Mouse (Mus musculus): ENCODE data around the gene Rab3il1. TPM values are rescaled to one million over a fixed set of nuclear protein-coding genes. Genes with fewer than 3 reads are reported as not detected.

Gene Rab3il1
- polyA plus RNA-seq, 1 experiment, result 13.6 TPM

DNA sequence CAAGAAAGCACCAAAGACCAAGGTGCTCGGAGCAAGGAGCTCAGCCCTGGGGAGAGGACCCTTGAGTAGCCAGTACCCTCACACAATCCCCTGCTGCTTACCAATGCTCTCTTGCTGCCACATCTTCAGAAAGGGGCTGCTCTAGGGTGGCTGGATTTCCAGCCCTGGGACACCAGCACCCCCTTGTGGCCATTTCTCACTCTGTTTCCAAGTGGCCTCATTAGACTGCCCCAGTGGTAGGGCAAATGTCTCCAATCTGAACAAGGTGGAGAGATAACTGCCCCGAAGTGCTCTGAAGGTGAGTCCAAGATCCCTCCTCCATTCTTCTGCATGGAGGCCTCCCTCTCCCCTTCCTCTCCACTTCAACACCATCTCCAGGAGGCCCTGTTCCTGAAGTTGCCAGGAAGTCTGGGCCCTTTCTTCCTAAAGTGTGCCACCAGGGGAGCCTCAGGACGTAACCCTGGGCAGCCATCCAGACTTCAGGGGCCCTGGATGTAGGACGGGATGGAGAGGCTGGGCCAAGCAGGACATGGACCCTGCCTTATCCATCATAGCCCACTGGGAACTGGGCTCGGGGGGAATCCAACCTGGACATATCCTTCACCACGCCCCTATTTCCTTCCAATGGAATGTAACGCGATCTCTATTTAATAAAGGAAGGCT, 33.4 kb downstream of the Rab3il1 start:
- Histone ChIP-seq H3K4me3 (ENCODE audit: insufficient read depth, low read length) (no peak overlapping the region), H3K27ac (ENCODE audit: insufficient read depth, low read length) (no peak overlapping the region), H3K4me1 (ENCODE audit: control insufficient read depth, insufficient read depth, low read length) (no peaks in the 10 kb centered on the region)
- TF ChIP-seq CTCF (IDR thresholded peaks at IDR 0.05; ENCODE audit: extremely low read depth, insufficient read depth, low read length) (peak; percentile 81), POLR2A (IDR thresholded peaks at IDR 0.05; ENCODE audit: extremely low read depth, insufficient read depth, low read length) (no peak)

DNA sequence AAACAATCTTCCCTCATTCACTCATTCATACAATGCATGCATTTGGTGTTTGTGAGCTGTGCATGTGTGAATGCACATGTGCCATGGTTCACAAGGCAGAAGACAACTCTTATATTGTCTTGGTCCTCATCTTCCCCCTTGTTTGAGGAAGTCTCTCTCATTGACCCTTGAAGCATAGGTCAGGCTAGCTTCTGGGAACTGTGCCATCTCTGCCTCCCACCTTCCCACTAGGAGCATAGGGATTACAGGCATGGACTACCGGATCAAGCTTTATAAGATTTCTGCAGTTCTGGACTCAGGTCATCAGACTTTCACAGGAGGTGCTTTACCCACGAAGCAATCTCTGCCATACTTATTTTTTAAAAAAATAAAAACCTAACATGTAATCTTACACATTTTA, 36.1 kb downstream of the Rab3il1 start:
- Histone ChIP-seq H3K4me3 (ENCODE audit: insufficient read depth, low read length) (no peak overlapping the region), H3K27ac (ENCODE audit: insufficient read depth, low read length) (no peak overlapping the region), H3K4me1 (ENCODE audit: control insufficient read depth, insufficient read depth, low read length) (no peaks in the 10 kb centered on the region)
- TF ChIP-seq CTCF (IDR thresholded peaks at IDR 0.05; ENCODE audit: extremely low read depth, insufficient read depth, low read length), result no peak
- TF ChIP-seq POLR2A (IDR thresholded peaks at IDR 0.05; ENCODE audit: extremely low read depth, insufficient read depth, low read length), result no peak

DNA sequence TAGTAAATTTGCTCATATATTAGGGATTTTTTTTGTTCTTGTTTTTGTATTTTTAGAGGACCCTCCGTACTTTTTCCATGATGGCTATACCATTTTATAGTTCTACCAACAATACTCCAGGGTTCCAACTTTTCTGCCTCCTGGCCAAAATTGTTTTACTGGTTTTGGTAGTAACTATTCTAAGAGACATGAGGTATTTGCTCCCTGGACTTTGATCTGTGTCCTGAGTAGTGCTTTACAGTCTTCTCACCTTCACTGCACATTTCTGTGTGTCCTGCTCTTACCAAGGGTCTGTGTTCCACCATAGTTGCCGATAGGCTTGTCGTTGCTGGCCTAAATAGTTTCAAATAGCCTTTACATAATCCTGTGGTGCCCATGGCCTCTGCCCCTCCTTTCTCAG, 36.9 kb downstream of the Rab3il1 start:
- no peak overlapping the region for H3K27ac ChIP-seq (ENCODE audit: insufficient read depth, low read length)
- no peak overlapping the region for H3K4me3 ChIP-seq (ENCODE audit: insufficient read depth, low read length)
- H3K4me1 ChIP-seq (ENCODE audit: control insufficient read depth, insufficient read depth, low read length), result peaks cover 2% of the 10 kb centered on the region; the same call in 1 of the 2 replicates
- TF ChIP-seq POLR2A (IDR thresholded peaks at IDR 0.05; ENCODE audit: extremely low read depth, insufficient read depth, low read length) (no peak), CTCF (IDR thresholded peaks at IDR 0.05; ENCODE audit: extremely low read depth, insufficient read depth, low read length) (no peak)

DNA sequence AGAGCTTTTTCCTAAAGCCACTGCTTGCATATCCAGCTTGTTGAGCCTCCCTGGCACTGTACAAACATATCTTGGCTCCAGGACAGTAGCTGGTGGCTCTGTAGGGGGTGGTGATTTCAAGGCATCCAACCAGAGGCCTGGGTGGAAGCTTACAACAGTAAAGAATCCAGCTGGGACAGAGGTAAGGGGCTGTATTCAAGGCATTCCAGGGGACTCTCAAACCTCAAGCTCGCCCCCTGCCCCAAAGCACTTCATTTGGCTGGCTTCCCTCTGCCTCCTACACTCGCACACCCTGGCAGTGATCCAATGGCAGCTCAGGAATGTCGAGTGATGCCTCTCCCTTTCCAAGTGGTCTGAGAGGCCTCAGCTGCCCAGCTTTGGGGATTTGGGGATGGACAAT, 37.4 kb downstream of the Rab3il1 start:
- Histone ChIP-seq H3K4me1 (ENCODE audit: control insufficient read depth, insufficient read depth, low read length) (peaks cover 2% of the 10 kb centered on the region; the same call in 1 of the 2 replicates), H3K27ac (ENCODE audit: insufficient read depth, low read length) (no peak overlapping the region), H3K4me3 (ENCODE audit: insufficient read depth, low read length) (no peak overlapping the region)
- TF ChIP-seq CTCF (IDR thresholded peaks at IDR 0.05; ENCODE audit: extremely low read depth, insufficient read depth, low read length) (no peak), POLR2A (IDR thresholded peaks at IDR 0.05; ENCODE audit: extremely low read depth, insufficient read depth, low read length) (no peak)

DNA sequence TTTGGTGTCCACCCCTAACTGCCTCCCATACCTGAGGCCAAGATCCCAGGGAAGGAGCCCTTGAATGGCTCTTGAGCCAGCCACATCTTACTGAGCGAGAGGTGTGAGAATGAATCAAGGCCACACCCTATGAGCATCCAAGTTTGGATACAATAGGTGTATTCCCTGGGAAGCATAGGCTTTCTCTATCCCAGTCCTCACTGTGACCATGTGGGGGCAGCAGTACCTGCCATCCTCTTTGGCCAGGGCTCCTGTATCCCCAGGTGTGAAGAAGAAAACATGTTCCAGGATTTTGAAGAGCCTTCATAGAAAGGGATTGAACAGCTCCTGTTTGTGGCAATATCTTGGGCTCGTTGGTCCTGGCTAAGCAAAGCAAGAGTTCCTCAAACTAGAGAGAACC, 38.1 kb downstream of the Rab3il1 start:
- H3K4me1 ChIP-seq (ENCODE audit: control insufficient read depth, insufficient read depth, low read length), result peaks cover 2% of the 10 kb centered on the region; the same call in 1 of the 2 replicates
- no peak overlapping the region for H3K27ac ChIP-seq (ENCODE audit: insufficient read depth, low read length)
- no peak overlapping the region for H3K4me3 ChIP-seq (ENCODE audit: insufficient read depth, low read length)
- TF ChIP-seq POLR2A (IDR thresholded peaks at IDR 0.05; ENCODE audit: extremely low read depth, insufficient read depth, low read length) (no peak), CTCF (IDR thresholded peaks at IDR 0.05; ENCODE audit: extremely low read depth, insufficient read depth, low read length) (0 out of 2 replicates have a peak, but pooled peaks have one; percentile 10)

DNA sequence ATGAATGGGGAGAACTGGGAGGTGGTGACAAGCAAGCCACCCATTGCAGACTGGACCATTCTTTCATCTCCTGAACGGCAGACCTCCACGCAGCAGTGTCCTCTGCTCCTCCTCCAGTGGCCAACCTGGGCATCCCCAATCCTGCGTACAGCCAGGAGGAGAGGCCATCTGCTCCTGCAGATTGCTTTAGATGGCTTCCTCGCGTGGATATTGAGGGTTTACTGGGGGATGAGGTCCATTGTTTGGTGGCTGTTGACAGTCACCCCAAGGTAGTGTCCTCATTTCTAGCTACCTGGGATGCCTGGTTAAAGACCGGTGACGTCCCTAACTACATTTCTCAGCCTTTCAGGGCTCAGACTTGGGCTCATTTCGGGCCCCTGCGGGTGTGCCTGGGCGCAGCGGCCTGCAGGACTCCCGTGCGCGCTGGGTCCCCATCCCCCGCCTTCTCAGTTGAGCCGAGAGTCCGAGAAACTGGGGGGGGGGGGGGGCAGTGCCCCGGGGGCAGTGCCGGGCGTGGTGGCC, 39.5 kb downstream of the Rab3il1 start:
- Histone ChIP-seq H3K4me1 (ENCODE audit: control insufficient read depth, insufficient read depth, low read length) (peaks cover 2% of the 10 kb centered on the region; the same call in 1 of the 2 replicates), H3K27ac (ENCODE audit: insufficient read depth, low read length) (no peak overlapping the region), H3K4me3 (ENCODE audit: insufficient read depth, low read length) (peak overlapping the region; percentile 78)
- no peak for TF ChIP-seq CTCF (IDR thresholded peaks at IDR 0.05; ENCODE audit: extremely low read depth, insufficient read depth, low read length)

DNA sequence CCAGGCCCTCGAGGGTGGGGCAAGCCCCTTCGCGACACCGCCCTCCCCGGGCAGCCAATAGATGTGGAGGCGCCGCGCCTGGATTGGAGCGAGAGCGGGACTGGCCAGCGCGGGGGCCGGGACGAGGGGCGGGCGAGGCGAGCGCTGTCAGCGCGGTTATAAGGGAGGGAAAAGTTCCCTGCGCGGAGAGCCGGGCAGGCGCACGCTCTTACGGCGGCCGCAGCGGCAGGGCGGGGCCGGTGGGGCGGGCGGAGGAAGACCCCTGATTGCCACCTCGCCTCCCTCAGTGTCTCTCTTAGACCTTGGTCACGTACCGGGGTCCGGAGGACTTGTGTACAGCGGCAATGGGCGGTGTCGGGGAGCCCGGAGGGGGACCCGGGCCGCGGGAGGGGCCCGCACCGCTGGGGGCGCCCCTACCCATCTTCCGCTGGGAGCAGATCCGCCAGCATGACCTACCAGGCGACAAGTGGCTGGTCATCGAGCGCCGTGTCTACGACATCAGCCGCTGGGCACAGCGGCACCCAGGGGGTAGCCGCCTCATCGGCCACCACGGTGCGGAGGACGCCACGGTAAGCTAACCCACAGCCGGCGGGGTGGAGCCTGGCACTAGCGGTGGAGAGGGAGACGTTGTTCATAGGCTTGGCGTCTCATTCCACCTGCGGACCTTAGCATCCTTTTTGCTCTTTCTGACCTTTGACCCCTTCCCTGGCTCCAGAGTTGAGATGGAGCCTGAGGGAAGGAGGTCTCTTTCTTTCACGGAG, 40.1 kb downstream of the Rab3il1 start, which contains the start of gene Fads3:
Gene Fads3, plus strand, starts transcription at position 182 of the 761 bp plus-strand sequence.
- TF ChIP-seq POLR2A (IDR thresholded peaks at IDR 0.05; ENCODE audit: extremely low read depth, insufficient read depth, low read length) (peak; percentile 46; the same call in 1 of the 2 replicates), CTCF (IDR thresholded peaks at IDR 0.05; ENCODE audit: extremely low read depth, insufficient read depth, low read length) (no peak)
- H3K4me1 ChIP-seq (ENCODE audit: control insufficient read depth, insufficient read depth, low read length), result peaks cover 4% of the 10 kb centered on the region; the same call in 1 of the 2 replicates
- H3K27ac ChIP-seq (ENCODE audit: insufficient read depth, low read length), result peak within 1 kb of the TSS; percentile 15; the same call in 1 of the 2 replicates
- H3K4me3 ChIP-seq (ENCODE audit: insufficient read depth, low read length), result peak within 1 kb of the TSS; percentile 78

DNA sequence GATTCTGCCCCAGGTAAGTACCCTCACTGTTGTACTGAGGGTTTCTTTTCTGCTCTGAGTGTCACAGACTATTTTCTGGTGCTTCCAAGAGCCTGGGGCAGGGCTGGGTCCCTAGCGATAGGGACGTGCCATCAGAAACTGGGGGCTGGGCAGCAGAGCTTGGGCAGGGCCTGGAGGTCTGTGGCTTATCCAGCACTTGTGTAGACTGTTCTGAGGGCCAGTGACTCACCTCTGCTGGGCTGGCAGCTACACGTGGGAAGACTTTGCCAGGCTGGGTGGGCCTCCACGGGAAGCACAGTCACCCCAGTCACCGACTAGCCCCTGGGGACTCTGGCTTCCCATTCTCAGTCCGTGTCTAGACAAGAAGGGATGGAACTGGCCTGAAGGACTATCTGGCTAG, 40.8 kb downstream of the Rab3il1 start:
- Histone ChIP-seq H3K4me1 (ENCODE audit: control insufficient read depth, insufficient read depth, low read length) (peaks cover 4% of the 10 kb centered on the region; the same call in 1 of the 2 replicates), H3K27ac (ENCODE audit: insufficient read depth, low read length) (0 out of 2 replicates have a peak overlapping the region, but pooled peaks have one; percentile 15), H3K4me3 (ENCODE audit: insufficient read depth, low read length) (peak overlapping the region; percentile 78)
- TF ChIP-seq POLR2A (IDR thresholded peaks at IDR 0.05; ENCODE audit: extremely low read depth, insufficient read depth, low read length), result no peak
- no peak for TF ChIP-seq CTCF (IDR thresholded peaks at IDR 0.05; ENCODE audit: extremely low read depth, insufficient read depth, low read length)

DNA sequence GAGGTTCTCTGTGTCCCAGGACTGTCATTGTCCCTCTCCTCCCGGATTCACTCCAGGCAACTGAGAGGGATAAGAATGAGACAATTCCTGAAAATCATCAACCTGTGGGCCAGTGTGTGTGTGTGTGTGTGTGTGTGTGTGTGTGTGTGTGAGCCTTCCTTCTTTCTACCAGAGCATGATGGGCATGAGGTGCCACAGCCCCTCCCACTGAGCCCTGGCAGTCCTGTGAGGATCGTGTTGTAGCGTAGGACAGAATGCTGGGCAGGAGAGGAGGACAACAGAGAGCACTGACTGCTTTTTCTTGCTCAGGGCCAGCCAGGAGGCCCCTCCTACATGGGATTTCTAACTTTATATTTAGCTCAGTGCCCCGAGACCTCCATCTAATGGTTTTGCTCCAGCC, 41.3 kb downstream of the Rab3il1 start:
- Histone ChIP-seq H3K4me3 (ENCODE audit: insufficient read depth, low read length) (peak overlapping the region; percentile 78), H3K27ac (ENCODE audit: insufficient read depth, low read length) (no peak overlapping the region), H3K4me1 (ENCODE audit: control insufficient read depth, insufficient read depth, low read length) (peaks cover 4% of the 10 kb centered on the region; the same call in 1 of the 2 replicates)
- TF ChIP-seq CTCF (IDR thresholded peaks at IDR 0.05; ENCODE audit: extremely low read depth, insufficient read depth, low read length), result no peak
- TF ChIP-seq POLR2A (IDR thresholded peaks at IDR 0.05; ENCODE audit: extremely low read depth, insufficient read depth, low read length), result no peak
